Mouse (Mus musculus) fibroblast of lung, adult 2 months (primary cell): ENCODE results near the gene Phrf1.

ENCODE experiments used
- DNase-seq: peaks from one replicate; pipeline ENCODE4 v3.0.0-alpha.2; 2011; ENCODE audit warnings: low read depth

Phrf1 gene

DNA sequence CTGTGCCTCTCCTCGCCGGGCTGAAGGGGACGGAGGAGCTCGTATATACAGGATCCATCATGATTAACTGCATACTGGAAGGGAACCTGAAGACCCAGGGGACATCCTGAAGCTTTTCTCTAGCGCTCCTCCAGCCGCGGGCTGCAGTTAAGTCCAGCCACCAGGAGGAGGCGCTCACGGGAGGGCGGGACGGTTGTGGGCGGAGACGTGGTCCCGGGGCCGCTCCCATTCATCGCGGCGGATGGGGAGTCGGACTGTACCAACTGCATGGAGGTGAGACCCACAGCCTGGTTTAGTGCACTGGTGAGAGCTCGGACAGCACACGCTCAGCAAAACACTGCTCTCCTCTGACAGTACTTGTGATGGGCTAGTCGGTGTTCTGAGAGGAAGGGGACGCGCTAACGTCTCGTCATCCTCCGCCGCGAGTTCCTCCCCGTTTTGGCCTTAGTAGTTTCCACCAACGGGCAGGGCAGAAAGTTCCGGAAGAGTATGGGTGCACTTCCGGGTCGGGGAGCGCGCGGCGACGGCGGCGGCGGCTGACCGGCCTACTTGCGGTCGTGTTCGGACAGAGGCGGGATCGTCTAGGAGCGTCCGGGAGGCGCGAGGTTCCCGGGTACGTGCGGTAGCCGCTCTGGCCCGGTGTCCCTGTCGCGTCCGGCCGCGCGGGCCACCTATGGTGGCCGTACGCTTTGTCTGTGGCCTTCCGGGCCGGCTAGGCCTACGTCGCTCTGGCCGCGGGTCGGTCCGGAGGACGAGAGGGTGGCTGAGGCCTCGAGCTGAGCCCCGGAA, at the start of gene Phrf1:
Phrf1 (plus strand) TSS at position 506 of the 789 bp plus-strand sequence.
- DNase-seq, result peak; percentile 69

GRCm38 (mm10) chr7:141188194-141188593, 40.4 kb upstream of the Phrf1 start:
- DNase-seq, result no peak

- no peak for DNase-seq
Measured at GRCm38 (mm10) chr7:141188733-141189132, 39.9 kb upstream of the Phrf1 start.

DNA sequence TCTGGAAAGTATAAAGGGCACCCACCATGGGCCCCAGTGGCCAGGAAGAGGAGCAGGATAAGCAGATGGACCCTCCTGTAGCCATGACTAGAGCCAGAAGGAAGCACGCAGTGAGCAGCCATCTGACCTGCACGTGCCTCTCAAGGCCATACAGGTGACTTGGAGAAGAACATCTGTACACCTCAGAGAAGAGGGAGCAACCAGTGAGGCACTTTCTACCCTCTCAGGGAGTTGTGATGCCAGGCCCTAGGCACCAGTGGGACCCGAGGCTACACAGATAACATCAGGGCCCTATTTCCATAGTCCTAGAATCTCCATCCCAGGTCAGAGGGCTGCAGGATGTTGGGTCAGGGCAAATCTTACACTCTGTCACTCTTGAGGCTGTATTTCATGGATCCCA, 38.4 kb upstream of the Phrf1 start:
- DNase-seq, result no peak

DNA sequence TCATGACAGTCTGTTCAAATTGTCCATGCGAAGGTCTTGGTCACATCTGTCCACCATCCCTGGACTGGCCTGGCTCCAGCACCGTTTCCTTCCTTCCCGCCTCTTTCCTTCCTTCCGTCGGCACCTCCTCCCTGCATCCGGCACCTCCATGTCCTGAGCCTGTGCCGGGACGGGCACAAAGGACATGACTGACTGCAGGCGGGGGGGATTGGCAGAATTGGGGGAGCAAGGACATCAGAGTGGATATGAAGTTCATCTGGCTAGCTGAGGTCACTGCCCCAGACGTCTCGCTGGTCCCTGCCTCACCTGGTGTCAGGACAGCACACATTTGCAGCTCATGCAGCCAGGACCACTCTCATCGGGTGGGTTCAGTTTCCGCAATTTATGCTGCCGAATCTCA, 37.5 kb upstream of the Phrf1 start:
- DNase-seq, result no peak

- no peak for DNase-seq
Measured at GRCm38 (mm10) chr7:141191796-141192685, 36.5 kb upstream of the Phrf1 start.

DNA sequence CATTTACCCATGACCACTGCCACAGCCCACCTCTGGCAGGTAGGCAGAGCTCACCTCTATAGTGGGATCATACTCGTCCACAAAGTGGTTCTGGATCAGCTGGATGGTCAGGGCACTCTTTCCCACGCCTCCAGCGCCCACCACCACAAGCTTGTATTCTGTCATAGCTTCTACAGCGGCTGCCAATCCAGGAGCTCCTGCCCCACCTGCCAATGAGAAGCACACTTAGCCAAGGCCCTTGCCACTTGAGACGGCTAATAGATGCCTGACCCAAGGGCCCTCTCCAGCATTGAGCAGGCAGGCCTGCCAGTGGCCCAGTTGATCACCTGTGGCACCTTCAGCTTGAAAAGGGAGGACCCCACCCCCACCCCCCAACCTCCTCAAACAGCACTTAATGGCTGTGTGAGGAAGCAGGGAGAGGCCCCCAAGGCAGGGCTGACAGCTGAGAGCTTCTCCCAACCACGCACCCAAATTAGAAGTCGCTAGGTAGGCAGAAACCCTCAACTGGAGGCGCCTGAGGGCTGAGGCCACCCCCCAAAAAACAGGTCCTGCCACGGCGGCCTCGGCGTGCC, 35.7 kb upstream of the Phrf1 start:
- DNase-seq, result no peak

DNA sequence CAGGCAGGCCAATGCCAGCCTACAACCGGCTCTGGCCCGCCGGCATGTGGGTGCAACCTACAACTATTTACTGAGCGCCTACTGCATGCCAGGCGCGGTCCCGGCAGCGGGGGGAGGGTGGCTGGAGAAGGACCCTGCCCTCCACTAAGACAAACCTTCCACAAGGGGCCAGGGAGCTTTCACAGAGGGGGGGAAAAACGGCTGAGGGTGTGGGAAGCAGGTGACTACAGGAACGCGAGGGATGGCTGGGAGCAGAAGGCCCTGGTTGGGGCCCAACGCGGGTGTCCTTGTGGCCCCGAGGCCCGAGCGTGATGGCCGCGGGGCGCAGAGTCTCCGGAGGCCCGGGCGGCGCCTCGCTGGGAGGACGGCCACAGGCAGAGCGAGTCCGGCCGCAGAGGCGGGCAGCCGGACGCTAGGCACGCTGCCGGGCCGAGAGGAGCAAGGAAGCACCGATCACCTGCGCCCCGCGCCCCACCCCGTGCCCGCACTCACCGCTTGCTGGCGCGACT, 35.2 kb upstream of the Phrf1 start:
- DNase-seq, result no peak

DNA sequence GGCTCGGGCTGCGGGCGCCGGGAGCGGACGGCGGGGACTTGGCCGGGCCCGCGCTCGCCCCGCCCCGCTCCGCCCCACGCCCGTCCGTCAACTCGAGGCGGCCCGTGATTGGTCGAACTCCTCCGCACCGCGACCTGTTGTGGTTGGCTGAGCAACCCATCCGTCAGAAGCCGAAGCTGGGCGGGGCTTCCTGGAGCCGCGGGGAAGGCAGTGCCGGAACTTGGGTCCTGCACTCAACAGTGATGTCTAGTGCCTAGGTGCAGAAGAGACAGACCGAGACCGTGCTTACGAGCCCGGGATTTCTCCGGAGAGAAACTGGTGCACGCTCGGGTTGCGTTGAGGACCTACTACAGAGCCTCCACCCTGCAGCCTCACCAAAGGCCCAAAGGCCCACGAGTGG, 34.6 kb upstream of the Phrf1 start, which contains the start of the genes Hras and Lrrc56:
Hras (minus strand) TSS at position 58 of the 400 bp plus-strand sequence.
Lrrc56 (plus strand) TSS at position 210 of the 400 bp plus-strand sequence.
- DNase-seq, result peak; percentile 89

- DNase-seq, result no peak
Measured at GRCm38 (mm10) chr7:141194409-141194808, 34.2 kb upstream of the Phrf1 start.

DNA sequence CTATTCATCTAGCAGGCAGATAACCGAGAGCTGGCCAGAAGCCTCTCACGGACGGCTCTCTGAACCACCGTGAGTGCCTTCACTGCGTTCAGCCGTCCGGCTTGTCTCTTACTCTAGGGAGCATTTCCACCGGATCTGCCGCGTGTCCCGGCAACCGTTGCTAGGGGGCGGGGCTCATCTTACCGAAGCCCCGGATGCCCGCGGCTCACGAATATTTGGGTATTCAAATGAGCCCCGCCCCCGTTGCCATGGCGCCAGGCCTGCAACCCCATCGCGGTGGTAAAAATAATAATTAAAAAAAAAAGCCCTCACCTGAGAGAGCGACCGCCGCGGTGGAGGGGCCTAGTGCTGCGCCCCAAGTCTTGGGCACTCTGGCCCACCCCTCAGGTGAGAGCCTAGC, 33.8 kb upstream of the Phrf1 start:
- no peak for DNase-seq

GRCm38 (mm10) chr7:141195754-141196153, 32.8 kb upstream of the Phrf1 start:
- DNase-seq, result no peak

- DNase-seq, result no peak
Measured at GRCm38 (mm10) chr7:141196619-141197282, 31.8 kb upstream of the Phrf1 start.

DNA sequence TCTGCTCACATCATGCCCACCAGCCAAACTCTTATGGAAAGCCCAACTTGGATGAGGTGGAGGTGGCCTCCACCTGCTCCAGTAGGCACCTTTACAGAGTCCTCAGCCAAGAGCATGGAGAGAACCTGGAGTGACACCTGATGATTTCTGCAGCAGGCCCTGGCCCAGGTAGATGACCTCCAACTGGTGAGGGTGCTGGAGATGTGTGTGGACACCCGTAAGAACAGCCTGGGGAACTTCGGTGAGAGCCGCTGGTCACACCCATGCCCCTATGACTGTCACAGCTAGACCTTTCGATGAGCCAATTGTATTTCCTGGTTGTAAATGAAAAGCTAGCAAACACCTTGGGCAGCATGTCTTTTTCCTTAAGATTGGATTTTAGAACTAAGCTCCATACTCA, 30.5 kb upstream of the Phrf1 start:
- DNase-seq, result no peak

GRCm38 (mm10) chr7:141204546-141204945, 24.0 kb upstream of the Phrf1 start:
- DNase-seq, result no peak

DNA sequence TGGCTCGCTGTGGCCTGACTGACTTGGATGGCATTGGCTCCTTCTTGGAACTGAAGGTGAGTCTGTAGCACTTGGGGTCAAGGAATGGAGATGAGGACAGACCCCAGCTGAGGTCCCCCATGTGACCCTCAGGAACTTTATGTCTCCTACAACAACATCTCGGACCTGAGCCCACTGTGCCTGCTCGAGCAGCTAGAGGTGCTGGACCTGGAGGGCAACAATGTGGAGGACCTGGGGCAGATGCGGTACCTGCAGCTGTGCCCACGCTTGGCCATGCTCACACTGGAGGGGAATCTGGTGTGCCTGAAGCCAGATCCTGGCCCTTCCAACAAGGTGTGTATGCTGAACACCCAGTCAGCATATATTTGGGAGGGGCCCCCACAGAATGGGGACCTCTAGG, 23.1 kb upstream of the Phrf1 start:
- DNase-seq, result no peak

DNA sequence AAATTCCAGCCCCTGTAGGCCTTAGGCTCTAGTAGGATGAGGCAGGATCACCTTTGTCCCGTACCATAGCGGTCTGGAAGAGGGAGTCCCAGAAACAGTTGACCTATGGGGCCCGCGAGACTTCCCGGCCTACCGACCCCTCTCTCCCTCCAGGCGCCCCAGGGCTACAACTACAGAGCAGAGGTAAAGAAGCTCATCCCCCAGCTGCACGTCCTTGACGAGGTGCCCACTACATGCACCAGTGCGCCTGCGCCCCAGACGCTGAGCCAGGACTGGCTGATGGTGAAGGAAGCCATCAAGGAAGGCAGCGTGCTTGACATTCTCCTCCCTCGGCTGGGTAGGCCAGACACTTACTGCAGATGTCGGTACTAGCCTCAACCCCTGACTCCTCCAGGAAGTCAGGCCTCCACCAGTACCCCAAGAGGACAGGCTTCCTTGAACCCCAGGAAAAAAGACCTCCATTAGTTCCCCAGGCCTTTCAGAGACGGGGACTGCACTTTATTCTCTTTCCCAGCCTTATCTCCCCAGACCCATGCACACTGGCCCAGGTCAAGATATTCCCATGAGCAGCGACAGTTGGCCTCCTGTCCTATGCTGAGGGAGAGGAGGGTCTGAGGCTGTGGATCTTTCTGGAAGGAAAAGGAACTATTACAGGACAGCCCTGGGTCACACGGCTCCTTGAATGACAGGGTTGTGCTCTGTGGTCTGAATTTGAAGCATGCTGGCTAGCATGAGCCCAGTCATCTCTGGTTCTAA, 22.2 kb upstream of the Phrf1 start:
- no peak for DNase-seq

DNA sequence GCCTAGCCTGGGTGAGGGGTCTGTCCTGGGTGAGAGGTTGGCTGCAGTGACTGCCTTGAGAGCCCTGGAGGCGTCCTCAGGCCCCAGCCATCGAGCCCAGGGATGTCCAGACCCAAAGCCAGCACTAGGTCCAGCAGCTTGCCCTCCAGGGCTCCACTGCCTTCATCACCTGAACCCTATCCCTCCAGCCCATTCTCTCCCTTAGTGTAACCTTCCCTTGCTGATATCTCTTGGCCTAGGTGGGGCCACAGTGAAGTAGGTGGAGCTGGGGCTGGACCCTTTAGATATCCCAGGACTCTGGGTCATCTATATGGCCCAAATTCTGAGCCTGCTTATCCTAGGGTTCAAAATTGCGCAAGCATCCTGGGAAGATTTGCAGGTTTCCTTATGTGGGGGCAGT, 19.1 kb upstream of the Phrf1 start:
- no peak for DNase-seq

- DNase-seq, result no peak
Measured at GRCm38 (mm10) chr7:141210137-141210536, 18.4 kb upstream of the Phrf1 start.

DNA sequence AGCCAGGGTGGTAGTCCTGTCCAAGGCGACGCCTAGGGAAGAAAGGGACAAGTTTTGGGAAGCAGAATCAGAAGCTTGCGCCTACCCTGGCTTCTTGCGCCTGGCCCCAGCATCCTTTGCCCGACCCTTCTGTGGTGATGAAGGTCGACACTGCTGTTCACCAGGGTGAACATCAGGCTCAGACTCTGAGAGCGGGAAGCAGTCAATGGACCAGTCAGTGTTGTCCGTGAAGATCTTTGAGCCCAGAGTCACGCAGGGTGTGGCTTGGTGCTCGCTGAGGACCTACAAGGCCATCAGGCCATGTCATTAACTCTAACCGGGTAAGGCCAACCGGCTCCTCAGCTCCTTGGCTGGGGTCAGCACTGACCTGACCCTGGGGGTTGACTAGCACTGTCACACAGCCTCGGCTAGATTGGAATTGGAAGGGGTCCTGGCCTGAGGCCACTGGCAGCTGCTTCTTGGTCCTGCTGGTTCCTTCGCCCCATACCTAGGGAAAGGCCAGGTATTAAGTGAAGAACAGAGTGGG, 17.9 kb upstream of the Phrf1 start:
- no peak for DNase-seq

DNA sequence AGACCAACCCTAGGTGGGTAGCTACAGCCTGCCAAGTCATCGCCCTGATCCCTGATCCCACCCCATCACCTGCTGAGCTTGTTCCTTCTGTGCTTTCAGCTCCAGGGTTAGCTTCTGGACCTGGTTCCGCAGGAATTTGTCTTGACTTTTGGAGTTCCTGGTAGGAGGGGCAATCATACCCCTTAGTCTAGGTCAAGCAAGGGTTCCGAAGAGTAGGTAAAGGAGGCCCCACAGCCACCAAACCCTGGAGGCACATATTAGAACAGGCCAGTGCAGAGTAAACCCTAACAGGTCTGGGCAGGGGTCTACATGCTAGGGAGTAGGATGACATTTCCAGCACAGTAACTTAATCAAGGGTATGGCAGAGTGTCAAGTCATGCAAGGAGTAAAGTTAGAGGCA, 15.5 kb upstream of the Phrf1 start:
- no peak for DNase-seq
